Mouse (Mus musculus) neural tube, embryonic 13.5 days (tissue): ENCODE measurements at regions not wholly inside any gene's neighbourhood (a gene's known extent, or its start where the extent isn't known, plus 50 kb on each side); places are given as distances from the start of the nearest gene placed in this dataset.

Experiments used
- ATAC-seq: fragments of 200-750 bp; cut with Nextera tagmentation; 2 replicates; pipeline ENCODE4 v1.8.0; 2017; ENCODE audit warnings: low read depth, mild to moderate bottlenecking, moderate TSS enrichment, moderate library complexity
- H3K27ac ChIP-seq: fragments of 300-500 bp; sonication (generic); replicated peaks from 2 replicates; pipeline ENCODE4 v1.5.1; 2015; ENCODE audit warnings: moderate library complexity, mild to moderate bottlenecking, inconsistent platforms
- H3K27me3 ChIP-seq: fragments of 300-500 bp; sonication (generic); 2 replicates; pipeline ENCODE4 v1.6.1; 2015; ENCODE audit warnings: mild to moderate bottlenecking, inconsistent platforms
- H3K36me3 ChIP-seq: fragments of 300-500 bp; sonication (generic); 2 replicates; pipeline ENCODE4 v1.6.1; 2015; ENCODE audit warnings: mild to moderate bottlenecking, inconsistent platforms
- H3K4me1 ChIP-seq: fragments of 300-500 bp; sonication (generic); replicated peaks from 2 replicates; pipeline ENCODE4 v1.6.1; 2015; ENCODE audit warnings: inconsistent platforms
- H3K4me2 ChIP-seq: fragments of 300-500 bp; sonication (generic); 2 replicates; pipeline ENCODE4 v1.6.1; 2015; ENCODE audit warnings: inconsistent platforms, mild to moderate bottlenecking, moderate library complexity
- H3K4me3 ChIP-seq: fragments of 300-500 bp; sonication (generic); 2 replicates; pipeline ENCODE4 v1.5.1; 2015; ENCODE audit warnings: mild to moderate bottlenecking, inconsistent platforms
- H3K9ac ChIP-seq: fragments of 300-500 bp; sonication (generic); 2 replicates; pipeline ENCODE4 v1.6.1; 2015; ENCODE audit warnings: moderate library complexity, mild to moderate bottlenecking, inconsistent platforms
- H3K9me3 ChIP-seq: fragments of 300-500 bp; sonication (generic); 2 replicates; pipeline ENCODE4 v1.6.1; 2016; ENCODE audit warnings: inconsistent platforms
- WGBS: fragments of 180-500 bp; shearing (Covaris S2); methylation state at CpG from one replicate; pipeline ENCODE4 v1.1.7; 2015; 5-methylcytosine and 5-hydroxymethylcytosine counted together

DNA sequence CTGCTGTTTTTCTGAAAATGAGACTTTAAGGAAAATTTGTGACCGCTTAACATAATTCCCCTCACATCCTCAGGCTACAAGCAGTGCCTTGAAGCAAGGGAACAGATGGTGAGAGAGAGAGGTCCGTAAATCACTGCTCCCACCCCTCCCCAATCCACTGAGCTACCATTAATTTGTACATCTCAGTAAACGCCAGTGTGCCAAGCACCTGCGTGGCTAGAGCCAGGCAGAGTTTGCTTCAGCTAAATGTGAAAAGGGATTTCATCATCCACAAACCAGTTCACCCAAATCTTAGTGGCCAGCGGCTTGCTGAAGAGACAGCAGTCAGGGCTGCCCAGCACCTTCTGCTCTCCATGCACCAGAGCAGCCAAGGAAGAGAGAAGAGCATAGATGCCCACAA is 413.5 kb downstream of the Prdm2 start:
- Histone ChIP-seq H3K36me3 (no peaks in the 10 kb centered on the region), H3K9ac (no peak overlapping the region), H3K27ac (peak overlapping the region; percentile 77), H3K4me1 (peaks cover 15% of the 10 kb centered on the region), H3K4me2 (peak overlapping the region; percentile 20; the same call in 1 of the 2 replicates), H3K4me3 (no peak overlapping the region), H3K27me3 (no peaks in the 10 kb centered on the region), H3K9me3 (no peaks in the 10 kb centered on the region)
- WGBS: 10% methylated on average over 5 of the region's 5 CpGs
- peak; percentile 89 for ATAC-seq

DNA sequence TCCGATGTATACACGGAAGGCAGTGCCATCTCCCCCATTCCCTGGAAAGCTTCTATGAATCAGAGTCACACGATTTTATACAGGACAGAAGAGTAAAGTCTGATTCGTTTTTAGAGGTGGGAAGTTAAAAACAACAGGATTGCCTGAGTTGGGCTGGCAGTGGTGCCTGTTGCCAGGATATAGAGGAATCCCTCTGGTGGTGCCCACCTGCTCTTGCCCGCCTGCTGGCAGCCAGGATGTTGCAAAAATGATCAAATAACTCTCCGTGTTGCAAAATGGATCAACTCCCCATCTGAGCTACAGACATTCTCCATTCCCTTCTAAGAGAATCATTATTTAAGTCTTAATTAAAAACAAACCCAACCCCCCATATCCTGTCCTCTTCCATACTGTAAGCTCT is 414.0 kb downstream of the Prdm2 start:
- H3K9me3 ChIP-seq: no peaks in the 10 kb centered on the region
- no peaks in the 10 kb centered on the region for H3K27me3 ChIP-seq
- WGBS: 58% methylated on average over 6 of the region's 6 CpGs
- H3K9ac ChIP-seq: no peak overlapping the region
- H3K36me3 ChIP-seq: no peaks in the 10 kb centered on the region
- no peak overlapping the region for H3K4me3 ChIP-seq
- peak; percentile 50 for ATAC-seq
- H3K27ac ChIP-seq: peak overlapping the region; percentile 77
- H3K4me1 ChIP-seq: peaks cover 15% of the 10 kb centered on the region
- H3K4me2 ChIP-seq: 0 out of 2 replicates have a peak overlapping the region, but pooled peaks have one; percentile 20

DNA sequence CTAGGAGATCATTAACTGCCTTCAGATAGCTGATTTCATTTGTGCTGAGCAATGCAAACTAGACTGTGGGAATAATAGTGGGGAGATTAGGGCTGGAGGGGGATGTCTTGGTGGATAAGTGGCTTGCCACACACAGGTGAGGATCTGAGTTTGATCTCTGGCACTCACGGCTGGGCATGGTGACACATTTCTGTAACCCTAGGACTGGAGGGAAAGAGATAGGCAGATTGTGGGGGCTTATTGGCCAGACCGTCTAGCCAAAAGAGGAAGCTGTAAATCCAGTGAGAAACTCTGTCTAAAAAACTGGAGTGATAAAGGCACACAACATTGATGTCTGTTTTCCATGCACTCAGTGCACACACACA is 420.2 kb downstream of the Prdm2 start:
- H3K9ac ChIP-seq: no peak overlapping the region
- H3K9me3 ChIP-seq: no peaks in the 10 kb centered on the region
- no peak for ATAC-seq
- WGBS: 80% methylated on average over 2 of the region's 2 CpGs
- no peak overlapping the region for H3K4me2 ChIP-seq
- H3K27ac ChIP-seq: no peak overlapping the region
- H3K4me1 ChIP-seq: no peaks in the 10 kb centered on the region
- no peaks in the 10 kb centered on the region for H3K36me3 ChIP-seq
- H3K4me3 ChIP-seq: no peak overlapping the region
- H3K27me3 ChIP-seq: no peaks in the 10 kb centered on the region

- H3K9me3 ChIP-seq: no peaks in the 10 kb centered on the region
- 76% methylated on average over 3 of the region's 3 CpGs for WGBS
- no peak overlapping the region for H3K27ac ChIP-seq
- H3K4me3 ChIP-seq: no peak overlapping the region
- H3K9ac ChIP-seq: no peak overlapping the region
- no peak overlapping the region for H3K4me2 ChIP-seq
- no peak for ATAC-seq
- no peaks in the 10 kb centered on the region for H3K27me3 ChIP-seq
- H3K4me1 ChIP-seq: no peaks in the 10 kb centered on the region
- no peaks in the 10 kb centered on the region for H3K36me3 ChIP-seq
Observed at GRCm38 (mm10) chr4:142791823-142792605, 420.8 kb downstream of the Prdm2 start.

DNA sequence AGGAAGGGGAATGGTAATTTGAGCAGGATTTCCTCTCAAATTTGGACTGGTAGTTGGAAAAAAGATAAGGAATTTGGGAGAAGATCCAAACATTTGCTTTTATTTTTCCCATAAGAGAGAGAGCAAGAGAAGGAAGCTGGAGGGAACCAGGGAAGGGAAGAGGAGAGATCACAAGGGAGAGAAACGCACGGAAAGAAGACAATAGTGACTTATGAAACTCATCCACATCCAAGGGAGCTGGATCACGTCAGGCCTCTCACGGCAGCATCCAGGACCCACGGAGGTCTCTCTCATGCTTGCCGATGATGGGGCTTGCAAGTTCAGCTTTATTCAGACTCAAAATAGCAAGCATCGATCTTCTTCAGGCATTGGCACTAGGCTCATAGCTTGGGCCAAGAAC is 423.7 kb downstream of the Prdm2 start:
- H3K4me1 ChIP-seq: no peaks in the 10 kb centered on the region
- H3K36me3 ChIP-seq: no peaks in the 10 kb centered on the region
- no peak overlapping the region for H3K4me2 ChIP-seq
- WGBS: 91% methylated on average over 7 of the region's 7 CpGs
- H3K27ac ChIP-seq: no peak overlapping the region
- H3K9ac ChIP-seq: no peak overlapping the region
- no peak overlapping the region for H3K4me3 ChIP-seq
- no peaks in the 10 kb centered on the region for H3K27me3 ChIP-seq
- no peaks in the 10 kb centered on the region for H3K9me3 ChIP-seq
- ATAC-seq: no peak

- no peak for ATAC-seq
- WGBS: 92% methylated on average over 5 of the region's 5 CpGs
- no peaks in the 10 kb centered on the region for H3K27me3 ChIP-seq
- no peak overlapping the region for H3K4me3 ChIP-seq
- H3K4me2 ChIP-seq: no peak overlapping the region
- H3K36me3 ChIP-seq: no peaks in the 10 kb centered on the region
- H3K4me1 ChIP-seq: no peaks in the 10 kb centered on the region
- H3K9ac ChIP-seq: no peak overlapping the region
- H3K27ac ChIP-seq: no peak overlapping the region
- no peaks in the 10 kb centered on the region for H3K9me3 ChIP-seq
Observed at GRCm38 (mm10) chr4:142785386-142785785, 427.4 kb downstream of the Prdm2 start.

GRCm38 (mm10) chr4:142776711-142777411 is 435.9 kb downstream of the Prdm2 start:
- H3K27ac ChIP-seq: no peak overlapping the region
- H3K36me3 ChIP-seq: no peaks in the 10 kb centered on the region
- 30% methylated on average over 10 of the region's 10 CpGs for WGBS
- no peaks in the 10 kb centered on the region for H3K9me3 ChIP-seq
- ATAC-seq: no peak
- no peak overlapping the region for H3K4me2 ChIP-seq
- peaks cover 25% of the 10 kb centered on the region for H3K4me1 ChIP-seq
- H3K9ac ChIP-seq: no peak overlapping the region
- H3K4me3 ChIP-seq: no peak overlapping the region
- H3K27me3 ChIP-seq: peaks cover 9% of the 10 kb centered on the region

DNA sequence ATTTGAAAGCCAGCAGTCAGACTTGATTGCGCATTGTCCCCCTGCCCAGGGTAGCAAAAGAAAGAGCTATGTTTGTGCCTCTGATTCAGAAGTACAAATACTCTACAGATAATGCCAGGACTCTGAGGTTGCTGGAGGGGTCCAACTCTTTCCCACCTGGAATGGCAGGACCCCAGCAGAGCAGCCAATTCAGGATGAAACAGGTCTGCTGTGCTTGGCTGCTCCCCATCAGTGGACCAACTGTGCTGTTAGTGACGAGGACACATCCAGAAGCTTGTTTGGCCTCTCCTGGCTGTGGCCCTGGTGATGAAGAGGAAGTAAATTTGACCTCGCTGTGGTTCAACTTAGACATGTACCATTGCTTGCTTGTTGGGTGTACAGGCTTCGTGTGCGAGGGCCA is 437.8 kb downstream of the Prdm2 start:
- Histone ChIP-seq H3K9me3 (no peaks in the 10 kb centered on the region), H3K27me3 (peaks cover 22% of the 10 kb centered on the region), H3K4me2 (no peak overlapping the region), H3K4me1 (peaks cover 40% of the 10 kb centered on the region), H3K36me3 (no peaks in the 10 kb centered on the region), H3K4me3 (no peak overlapping the region), H3K9ac (no peak overlapping the region), H3K27ac (no peak overlapping the region)
- 87% methylated on average over 5 of the region's 5 CpGs for WGBS
- no peak for ATAC-seq

DNA sequence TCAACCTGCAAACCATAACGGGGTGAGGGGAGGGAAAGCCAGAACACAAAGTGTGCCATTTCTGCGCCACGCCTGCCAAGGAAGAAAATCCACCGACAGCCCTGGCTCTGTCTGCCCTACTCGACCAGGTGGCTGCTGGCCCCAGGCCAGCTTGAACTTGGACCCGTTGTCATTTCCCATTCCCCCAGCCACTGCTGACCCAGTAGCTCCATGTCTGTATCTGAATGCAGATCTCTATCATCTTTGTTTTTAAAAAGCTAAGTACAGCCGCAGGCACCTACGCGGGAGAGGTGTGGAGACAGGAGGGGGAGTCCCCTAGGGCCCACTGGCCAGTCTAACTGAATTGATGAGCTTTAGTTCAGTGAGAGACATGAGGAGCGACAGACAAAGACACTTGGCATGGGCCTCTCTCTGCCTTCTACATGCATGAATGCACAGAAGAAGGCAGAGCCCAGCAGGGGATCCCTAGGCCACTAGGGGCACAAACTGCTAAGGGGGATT is 439.1 kb downstream of the Prdm2 start:
- Histone ChIP-seq H3K4me3 (no peak overlapping the region), H3K9ac (0 out of 2 replicates have a peak overlapping the region, but pooled peaks have one; percentile 35), H3K4me1 (peaks cover 44% of the 10 kb centered on the region), H3K9me3 (no peaks in the 10 kb centered on the region), H3K27me3 (peaks cover 34% of the 10 kb centered on the region), H3K36me3 (no peaks in the 10 kb centered on the region), H3K4me2 (peak overlapping the region; percentile 34), H3K27ac (peak overlapping the region; percentile 84)
- 15% methylated on average over 10 of the region's 10 CpGs for WGBS
- ATAC-seq: peak; percentile 37; the same call in 1 of the 2 replicates

DNA sequence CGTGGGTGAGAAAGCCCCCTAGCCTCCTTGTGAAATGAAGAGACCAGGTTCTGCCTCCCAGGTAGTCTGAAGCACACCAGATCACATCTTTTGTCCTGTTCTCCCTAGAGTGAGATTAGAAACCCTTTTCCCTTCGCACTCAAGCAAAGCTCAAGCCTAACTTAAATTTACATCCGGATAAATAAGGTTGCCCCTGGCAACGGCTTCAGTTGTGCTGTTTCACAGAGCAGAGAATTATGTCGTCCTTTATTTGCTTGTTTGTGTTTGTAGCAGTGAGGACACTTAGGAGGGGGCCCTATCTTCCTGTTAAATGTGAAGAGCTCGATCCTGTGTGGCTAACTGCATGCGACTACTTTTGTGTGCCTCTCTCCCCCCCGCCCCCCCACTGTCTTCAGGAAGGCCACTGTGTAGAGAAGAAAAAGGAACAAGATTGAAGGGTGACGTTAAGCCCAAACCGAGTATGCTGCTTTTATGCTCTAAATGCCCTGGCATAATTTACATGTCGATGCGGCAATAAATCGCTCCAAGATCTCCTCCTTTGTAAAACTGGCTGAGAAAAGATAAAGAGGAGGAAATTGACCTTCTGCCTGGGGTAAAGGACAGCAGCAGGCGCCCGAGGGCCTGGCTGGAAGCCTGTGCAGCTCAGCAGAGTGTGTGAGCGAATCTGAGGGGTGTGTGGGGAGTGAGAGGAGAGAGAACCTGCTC is 439.9 kb downstream of the Prdm2 start:
- peaks cover 44% of the 10 kb centered on the region for H3K4me1 ChIP-seq
- H3K4me3 ChIP-seq: no peak overlapping the region
- no peaks in the 10 kb centered on the region for H3K9me3 ChIP-seq
- H3K36me3 ChIP-seq: no peaks in the 10 kb centered on the region
- peak overlapping the region; percentile 34 for H3K4me2 ChIP-seq
- 2% methylated on average over 16 of the region's 16 CpGs for WGBS
- H3K27ac ChIP-seq: peak overlapping the region; percentile 84
- peak; percentile 82 for ATAC-seq
- H3K27me3 ChIP-seq: peaks cover 41% of the 10 kb centered on the region
- H3K9ac ChIP-seq: peak overlapping the region; percentile 35; the same call in 1 of the 2 replicates

GRCm38 (mm10) chr4:142771520-142772150 is 441.2 kb downstream of the Prdm2 start:
- no peaks in the 10 kb centered on the region for H3K36me3 ChIP-seq
- H3K9ac ChIP-seq: no peak overlapping the region
- ATAC-seq: no peak
- peaks cover 42% of the 10 kb centered on the region for H3K27me3 ChIP-seq
- H3K4me2 ChIP-seq: no peak overlapping the region
- peaks cover 44% of the 10 kb centered on the region for H3K4me1 ChIP-seq
- H3K9me3 ChIP-seq: no peaks in the 10 kb centered on the region
- no peak overlapping the region for H3K4me3 ChIP-seq
- 15% methylated on average over 6 of the region's 6 CpGs for WGBS
- peak overlapping the region; percentile 84; the same call in 1 of the 2 replicates for H3K27ac ChIP-seq
